Mouse (Mus musculus) induced T-regulatory cell, adult 2 months (primary cell): ENCODE data around the gene Anxa7.
A peak's percentile ranks its signal among the peaks of the same experiment; 100 is the strongest.

Source experiments
- DNase-seq: peaks from one replicate; pipeline ENCODE4 v3.0.0-alpha.2; 2012; ENCODE audit warnings: low read depth

Gene Anxa7

DNA sequence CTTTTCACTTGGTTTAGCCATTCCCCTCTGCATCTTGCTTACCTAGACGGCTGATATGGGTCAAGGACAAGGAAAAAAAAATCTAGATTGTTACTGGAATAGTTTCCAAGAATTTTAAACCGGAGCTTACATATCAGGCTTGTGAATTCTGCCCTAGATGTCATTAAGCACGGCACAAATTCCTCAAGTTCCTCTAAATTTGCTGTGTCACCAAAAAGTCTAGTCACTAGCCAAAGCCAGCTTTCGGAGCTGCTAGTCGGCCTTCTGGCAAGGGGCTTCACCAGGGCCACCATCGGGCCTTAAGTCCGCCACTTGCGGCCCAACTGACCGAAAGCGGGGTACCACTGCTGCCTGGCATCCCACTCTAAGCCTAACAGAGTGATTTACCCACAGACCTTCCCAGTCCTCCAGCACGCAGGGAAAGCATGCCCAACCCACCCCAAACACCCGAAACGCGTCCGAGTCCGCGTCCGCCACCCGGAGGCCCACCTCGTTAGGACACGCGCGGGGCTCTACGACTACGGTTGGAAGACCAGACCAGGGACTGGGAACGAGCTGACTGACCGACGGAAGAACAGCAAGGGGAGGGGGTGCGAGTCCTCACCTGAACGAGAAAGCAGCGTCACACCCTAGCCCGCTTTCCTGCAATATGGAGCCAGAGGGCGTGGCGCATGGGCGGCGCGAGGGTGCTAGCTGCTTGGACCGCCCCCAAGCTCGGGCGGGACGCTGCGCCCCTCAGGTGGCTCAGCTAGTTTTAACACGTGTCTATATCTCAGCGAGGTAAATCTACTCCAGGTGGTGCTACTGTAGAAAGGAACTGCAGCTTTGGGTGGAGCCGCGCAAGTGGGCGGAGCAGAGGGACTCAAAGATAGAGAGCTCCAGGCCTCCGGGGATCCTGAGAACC is at the start of gene Anxa7:
Gene Anxa7 (minus strand): TSS at position 843 of the 904 bp plus-strand sequence.
- DNase-seq: peak; percentile 88

DNA sequence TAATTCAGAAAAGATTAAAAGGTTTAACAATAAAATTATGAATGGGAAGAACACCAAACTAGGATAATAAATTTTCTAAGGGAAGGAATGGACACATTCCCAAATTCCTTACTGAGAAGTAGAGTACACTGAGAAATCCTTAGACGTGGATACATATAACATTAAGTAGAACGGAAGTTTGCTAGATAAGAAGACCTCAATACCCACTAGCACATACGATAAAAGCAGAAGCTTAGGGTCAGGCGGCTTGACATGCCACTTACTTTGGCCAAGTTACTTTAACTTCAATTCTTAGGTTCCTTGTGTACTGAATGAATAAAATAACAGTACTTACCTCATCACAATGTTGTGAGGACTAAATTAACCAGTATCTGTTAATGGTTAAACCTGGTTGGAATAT is 49.7 kb upstream of the Anxa7 start:
- no peak for DNase-seq

DNA sequence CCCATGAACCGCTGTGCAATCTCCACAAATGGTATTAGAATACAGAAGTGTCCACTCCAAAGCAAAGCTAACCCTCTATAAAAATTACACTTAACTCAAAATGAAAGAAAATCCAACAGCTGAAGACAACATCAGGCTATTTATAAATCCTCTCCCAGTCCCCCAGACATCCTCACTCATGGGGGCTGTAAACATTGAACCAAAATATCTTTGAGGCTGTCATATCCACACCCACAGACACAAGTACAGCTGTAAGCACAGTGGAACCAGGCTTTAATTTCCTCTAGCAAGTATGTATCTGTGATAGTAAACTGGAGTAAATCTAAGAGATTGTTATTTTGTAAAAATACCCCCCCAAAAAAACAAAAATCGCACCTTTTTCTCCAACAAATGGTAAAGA is 40.2 kb upstream of the Anxa7 start:
- no peak for DNase-seq

DNA sequence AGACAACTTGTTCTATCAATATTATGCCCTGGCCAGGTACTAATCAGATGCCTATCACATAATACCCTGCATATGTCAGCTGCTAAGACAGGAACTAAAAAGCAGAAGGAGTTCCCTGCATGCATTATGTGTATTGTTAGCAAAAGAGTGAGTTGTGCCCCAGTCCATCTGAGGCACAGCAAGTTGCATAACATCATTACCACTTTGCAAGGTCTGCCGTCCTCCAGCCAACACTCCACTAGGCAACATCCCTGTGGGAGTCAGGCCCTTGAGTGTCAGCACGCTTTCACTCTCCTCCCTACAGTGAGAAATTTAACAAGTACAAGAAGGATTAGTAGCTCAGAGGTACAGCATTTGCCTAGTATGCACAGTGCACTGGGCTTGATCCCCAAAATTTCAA is 28.5 kb upstream of the Anxa7 start:
- no peak for DNase-seq

DNA sequence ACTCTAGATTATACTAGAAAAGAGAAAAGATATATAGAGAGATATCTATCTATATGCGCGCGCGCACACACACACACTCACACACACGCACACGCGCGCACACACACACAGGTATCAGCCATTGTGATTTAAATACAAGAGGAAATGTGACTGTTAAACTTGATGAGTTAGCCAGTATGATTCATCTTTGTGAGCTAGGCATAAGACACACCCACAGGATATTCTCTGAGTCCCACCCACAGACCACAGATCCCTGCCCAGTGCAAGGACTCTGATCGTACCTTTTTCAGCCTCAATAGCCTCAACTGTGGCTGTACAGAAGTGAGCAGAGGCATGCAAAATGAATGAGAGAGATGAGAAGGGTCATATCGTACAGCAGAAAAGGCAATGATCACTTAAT is 23.0 kb upstream of the Anxa7 start:
- peak; percentile 62 for DNase-seq

DNA sequence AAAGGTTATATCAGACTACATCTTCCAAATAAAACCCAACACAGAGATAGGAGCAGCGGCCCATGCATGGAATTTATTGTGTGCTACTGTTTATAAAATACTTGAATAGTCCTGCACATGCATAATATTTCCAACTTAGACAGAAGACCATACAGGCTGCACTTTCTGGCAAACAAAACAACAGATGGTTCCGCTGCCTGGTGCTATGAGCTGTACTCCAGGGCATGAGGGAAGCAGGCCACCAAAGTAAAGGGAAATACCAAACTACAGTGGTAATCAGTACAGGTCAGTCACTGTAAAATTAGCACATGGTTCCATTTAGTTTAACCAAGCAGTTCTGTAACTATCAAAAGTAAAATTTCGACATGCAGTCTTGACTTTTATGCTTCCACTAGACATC is 20.0 kb upstream of the Anxa7 start:
- DNase-seq: no peak

DNA sequence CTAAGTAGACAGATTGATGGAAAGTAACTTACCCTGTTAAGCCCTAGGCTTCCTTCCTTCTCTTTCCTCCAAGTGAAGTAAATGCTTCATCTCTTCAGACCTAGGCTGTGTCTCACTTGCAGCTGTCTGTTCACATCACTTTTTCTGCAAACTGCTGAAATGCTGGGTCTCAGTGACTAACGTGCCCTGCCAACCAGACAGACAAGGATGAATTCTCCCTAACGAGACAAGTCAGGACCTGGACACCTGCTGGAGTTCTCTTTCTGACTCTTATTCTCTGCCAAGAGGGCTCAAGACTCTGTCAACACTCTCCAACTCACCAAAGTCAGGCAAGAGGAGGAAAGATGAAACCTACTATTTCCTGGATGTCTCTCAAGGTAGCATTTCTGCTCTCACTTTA is 16.7 kb upstream of the Anxa7 start, which contains the start of gene Mss51:
Gene Mss51 (minus strand): TSS at position 299 of the 400 bp plus-strand sequence.
- DNase-seq: no peak

DNA sequence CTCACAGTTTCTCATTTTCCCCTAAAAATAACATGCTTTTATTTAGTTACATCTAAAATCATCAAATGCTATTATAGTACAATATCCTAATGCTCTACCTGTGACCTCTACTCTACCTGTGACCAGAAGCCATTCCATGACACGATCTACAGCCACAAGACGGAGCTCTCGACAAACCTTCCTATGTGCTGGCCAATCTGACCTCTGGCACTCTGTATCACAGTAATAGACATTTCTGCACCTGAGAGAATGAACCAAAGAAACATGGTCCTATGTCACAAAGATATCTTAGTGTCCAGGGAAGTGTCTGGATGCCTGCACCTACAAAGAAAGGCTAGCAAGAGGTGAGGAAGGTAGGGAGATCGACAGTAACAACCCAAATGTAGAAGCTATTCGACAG is 6.1 kb upstream of the Anxa7 start:
- no peak for DNase-seq

DNA sequence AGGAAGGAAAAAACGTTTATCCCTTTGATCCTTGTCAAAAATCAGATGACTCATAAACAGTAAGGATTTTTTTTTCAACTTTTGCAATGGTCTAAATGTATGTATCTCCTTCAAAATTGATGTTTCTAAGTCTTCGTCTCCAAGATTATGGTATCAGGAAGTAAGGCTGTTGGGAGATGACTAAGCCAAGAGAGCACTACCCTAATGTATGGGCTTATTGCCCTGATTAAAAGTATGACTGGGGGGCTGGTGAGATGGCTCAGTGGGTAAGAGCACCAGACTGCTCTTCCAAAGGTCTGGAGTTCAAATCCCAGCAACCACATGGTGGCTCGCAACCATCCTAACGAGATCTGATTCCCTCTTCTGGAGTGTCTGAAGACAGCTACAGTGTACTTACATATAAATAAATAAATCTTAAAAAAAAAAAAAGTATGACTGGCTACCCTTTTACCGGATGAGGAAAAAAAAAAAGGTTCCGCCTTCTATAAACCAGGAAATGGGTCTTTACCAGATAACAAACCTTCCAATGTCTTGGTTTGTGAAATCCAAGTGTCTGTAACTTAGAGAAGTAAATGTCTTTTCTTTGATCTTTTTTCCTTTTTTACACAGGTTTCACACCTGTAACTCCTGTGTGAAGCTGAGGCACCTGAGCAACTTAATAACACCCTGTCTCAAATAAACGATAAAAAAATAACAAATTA is 2.3 kb upstream of the Anxa7 start:
- no peak for DNase-seq

DNA sequence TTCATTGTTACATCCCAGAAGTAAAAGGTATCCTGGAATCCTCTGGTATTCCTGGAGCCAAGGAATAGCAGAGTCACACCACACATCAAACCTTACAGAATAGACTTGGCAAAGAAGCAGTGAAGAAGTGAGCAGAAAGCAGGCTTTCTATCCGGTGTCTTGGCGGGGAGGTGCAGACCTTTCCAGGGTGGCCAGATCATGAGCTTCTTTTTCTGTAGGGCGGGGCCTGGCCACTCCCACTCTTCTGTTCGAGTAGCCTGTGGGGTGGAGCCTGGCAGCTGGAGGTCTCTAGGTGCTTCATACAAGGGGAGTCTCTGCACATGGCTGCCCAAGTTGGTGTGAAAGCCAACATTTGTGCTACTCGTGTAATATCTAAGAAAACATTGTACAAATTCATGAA is 1.3 kb upstream of the Anxa7 start:
- DNase-seq: peak; percentile 47

DNA sequence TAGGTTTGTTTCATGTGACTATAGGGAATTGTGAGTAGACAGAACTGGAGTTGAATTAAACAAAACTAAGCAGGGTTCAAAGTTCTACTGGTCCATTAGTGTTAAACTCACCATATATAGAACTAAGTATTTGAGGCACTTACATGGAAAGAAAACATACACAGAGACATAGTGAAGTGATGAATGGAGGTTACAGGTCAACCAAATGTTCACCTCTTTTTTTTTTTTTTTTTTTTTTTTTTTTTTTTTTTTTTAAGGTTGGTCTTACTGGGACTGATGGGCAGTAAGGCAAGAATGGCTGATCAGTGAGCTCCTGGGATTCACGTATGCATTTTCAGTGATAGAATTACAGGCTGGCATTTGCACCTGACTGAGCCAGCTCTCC is 254 bp upstream of the Anxa7 start:
- no peak for DNase-seq

DNA sequence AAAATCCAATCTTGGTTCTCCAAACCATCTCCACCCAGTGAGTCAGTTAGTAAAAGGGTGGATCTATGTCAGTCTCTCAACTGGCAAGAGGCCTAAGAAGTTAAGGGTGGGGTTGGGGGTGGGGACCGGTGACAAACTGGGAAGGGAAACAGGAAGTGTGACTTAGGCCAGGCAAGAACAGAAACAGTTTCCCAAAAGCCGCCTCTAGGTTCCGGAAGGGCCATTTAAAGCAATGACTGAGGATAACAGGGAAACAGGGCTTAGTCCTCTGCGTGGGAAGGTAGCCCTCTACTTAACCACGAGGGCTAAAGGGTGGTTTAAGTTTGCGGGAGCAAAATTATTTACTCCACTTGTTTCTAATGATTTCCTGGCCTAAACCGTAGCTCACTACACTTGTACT is 1.1 kb downstream of the Anxa7 start:
- DNase-seq: peak; percentile 65

DNA sequence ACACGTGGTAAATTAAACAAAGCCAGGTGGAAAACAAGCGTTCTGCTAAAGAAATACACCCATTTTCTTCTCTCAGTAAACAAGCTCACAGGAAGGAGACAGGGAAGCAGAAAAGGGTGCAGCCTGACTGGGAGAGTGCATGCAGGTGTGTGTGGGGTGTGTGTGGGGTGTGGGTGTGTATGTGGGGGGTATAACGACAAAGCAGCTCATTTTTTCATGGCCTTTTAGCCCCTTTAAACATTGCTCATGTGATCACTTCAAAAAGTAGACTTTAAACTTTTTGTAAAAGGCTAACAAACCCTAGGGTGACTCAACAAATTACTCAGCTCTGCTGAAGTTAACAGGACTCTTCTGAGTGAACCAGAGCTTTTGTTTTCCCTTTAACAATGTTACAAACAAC is 1.5 kb downstream of the Anxa7 start:
- DNase-seq: no peak

DNA sequence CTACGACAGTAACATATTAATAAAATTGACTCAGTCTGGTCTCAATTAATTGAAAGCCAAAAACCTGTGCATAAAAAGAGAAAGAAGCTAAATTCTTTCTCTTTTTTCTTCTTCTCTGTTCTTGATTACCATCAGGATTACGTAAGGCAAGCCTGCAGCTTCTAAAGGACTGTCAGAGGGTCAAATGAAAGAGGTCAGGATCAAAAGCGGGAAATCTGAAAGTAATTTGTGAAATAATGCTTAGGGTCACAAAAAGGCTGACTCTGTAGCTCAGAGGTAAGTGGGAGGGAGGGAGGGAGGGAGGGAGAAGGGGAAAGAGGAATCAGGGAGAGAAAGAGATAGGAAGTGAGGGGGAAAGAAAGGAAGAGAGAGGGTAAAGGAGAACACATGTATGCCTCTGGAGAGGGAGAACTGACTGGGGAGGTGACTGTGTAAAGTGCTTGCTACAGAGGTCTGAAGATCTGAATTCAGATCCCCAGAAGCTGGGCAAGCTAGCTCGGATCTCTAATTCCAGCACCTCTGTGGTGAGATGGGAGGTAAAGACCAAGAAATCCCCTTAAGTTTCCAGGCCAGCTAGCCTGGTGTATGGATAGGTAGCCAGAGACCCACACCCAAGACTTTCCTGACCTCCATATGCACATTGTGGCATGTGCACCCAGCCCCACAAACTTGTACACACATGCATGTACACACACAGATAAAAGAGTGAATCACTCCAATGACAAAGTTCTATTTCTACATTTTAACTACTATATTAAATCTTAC is 2.5 kb downstream of the Anxa7 start:
- DNase-seq: no peak

DNA sequence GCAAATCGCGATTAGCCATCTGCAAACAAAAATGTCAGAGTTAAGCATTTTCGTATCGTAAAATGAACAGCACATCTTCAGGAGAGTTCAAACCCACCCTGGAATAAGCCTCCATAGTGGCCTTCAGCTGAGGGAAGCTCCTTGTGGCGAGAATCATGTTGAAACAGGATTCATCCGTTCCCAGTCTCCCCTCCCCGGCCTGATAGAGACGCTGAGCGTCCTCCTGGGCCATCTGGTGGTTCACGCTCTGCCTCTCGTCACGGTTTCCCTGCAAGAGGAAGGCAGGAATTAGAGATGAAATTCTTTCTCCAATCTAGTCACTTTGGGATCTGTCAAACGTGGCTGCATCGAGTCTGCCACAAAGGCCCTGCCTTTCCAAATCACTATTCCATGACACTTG is 19.7 kb downstream of the Anxa7 start:
- DNase-seq: no peak

DNA sequence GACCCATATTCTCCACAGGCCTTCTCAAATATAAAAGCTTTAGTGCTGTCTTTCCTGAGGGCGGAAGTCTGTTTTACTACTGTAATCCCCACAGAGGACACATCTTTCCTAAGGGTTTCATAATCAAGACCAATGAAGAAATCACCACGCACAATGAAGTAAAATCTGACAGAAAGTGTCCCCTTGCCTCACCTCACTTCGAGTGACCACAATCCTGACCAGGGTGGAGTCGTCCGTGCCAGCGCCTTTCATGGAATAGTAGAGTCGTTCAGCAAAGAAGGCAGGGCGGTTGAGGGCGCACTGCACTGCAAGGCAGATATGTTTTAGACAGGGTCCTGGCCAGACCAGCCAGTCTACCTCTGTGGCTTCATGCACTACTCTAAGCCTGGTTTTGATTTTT is 21.6 kb downstream of the Anxa7 start:
- DNase-seq: no peak

DNA sequence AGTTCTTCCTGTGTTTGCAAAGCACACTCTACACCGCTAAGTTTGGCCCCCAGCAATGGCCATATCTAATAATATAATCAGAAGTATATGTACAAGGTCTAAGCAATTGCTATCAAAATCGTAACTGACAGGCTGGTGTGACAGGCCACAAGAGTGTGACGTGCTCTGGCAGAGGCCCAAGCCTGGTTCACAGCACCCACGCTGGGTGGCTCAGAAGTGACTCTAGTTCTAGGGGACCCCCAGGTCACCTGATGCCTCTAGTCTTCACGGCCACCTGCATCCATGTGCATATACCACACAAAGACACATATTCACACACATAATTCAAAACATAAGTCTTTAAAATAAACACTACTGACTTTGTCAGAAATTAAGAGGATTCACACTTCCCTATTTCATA is 27.0 kb downstream of the Anxa7 start:
- no peak for DNase-seq

DNA sequence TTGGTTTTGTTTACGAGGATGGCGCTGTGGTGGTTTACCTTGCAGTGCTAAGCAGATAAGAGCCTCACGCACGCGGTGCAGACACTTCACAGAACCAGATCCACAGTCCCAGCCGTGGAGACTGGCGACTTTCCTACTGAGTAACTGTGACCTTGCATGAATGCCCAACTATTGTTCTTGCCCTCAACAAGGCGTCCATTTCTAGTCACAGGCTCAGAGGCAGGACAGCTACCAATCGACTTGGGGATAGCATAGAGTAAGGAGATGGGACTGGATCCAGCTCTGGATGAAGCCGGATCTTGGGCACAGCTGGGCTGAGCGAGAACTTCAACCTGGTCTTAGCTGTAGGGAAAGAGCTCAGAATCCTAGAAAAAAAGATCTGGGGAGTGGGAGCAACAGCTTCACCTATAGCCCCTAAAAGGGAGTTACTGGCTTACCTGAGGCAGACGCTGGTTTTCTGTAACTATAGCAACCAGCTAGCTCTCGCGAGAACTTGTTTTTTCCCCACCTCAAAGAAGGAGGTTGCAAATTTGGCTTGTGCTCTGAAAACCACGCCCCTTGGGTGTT is 28.1 kb downstream of the Anxa7 start, which contains the start of gene Cfap70:
Gene Cfap70 (minus strand): TSS at position 462 of the 567 bp plus-strand sequence.
- peak; percentile 73 for DNase-seq

DNA sequence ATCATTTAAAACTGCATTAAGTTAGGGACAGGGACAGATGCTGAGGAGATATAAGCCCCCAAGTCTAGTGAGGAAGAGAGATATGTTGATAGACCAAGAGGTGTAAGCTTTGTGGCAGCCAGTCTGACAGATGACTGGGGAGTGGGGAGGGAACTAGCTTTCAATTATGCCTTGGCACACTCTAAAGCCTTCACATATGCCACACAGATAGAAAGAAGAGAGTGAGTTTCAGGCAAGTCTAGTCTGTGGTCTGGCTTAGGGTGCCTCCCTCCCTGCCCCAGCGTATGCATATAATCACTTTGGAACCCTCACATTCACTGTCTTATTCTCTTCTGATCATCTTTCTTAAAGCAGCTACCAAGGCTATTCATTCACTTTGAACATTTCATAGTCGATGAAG is 28.6 kb downstream of the Anxa7 start:
- peak; percentile 8 for DNase-seq

DNA sequence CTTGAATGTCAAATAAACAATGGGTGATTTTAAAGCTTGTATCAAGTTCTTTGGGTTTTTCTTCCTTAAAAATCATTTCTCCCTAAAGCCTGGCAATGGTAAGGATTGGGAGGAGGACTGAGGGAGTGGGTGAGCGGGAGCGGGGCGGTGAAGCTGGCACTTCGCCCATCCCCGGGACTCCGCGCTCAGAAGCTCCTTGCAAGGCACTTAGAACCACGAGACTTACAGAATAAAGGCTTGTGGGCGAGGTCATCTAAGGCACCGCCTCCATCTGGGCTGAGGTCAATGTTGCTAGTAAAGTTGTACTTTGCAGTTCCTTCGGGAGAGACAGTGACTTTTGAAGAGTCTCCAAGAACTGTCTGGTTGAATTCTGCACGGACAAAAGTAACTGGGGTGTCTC is 32.7 kb downstream of the Anxa7 start:
- no peak for DNase-seq

DNA sequence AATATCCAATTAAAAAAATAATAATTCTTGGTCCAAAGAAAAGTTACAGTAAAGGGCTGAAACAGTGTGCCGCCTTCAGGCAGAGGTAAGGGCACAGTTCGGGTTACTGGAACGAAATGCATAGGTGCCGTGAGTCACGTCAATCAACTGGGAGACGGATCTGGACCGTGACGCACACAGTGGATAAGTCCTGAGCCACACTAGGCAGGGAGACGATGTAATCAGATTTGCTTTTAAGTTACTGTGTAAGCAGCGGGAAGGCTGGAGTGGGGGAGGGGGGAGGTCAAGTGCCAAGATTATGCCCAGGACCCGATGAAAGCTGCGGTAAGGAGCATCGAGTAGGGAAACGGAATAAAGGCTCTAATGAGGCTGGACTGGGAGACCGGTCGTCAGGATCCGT is 37.7 kb downstream of the Anxa7 start:
- DNase-seq: no peak

DNA sequence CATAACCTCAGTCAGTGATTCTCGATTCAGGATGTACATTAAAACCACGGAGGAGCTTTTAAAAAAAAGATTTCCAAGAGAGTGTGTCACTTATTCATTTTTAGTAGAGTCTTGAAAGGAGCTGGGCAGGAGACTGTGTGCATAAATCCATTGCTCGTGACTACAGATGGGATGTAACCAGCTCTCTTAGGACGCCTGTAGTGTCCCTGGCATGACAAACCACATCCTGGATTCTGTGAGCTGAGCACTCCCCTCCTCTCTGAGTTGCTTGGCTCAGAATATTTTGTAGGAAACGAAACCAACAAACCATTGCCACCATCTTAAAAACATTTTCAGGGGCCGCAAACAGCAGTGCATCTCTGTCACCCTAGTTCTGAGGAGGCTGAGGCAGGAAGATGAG is 43.0 kb downstream of the Anxa7 start:
- DNase-seq: no peak
